Mouse (Mus musculus): Measurements from ENCODE around the gene Olfr770.
"Not testable (repeated sequence)": the region's sequence is repeated elsewhere in the genome, so short reads cannot be mapped to it uniquely, and the experiment has no call there.

- not testable (repeated sequence) for TF ChIP-seq POLR2A (IDR thresholded peaks at IDR 0.05; ENCODE audit: insufficient read length, low read depth); REST (IDR thresholded peaks at IDR 0.05; ENCODE audit: insufficient read depth, insufficient read length); USF1 (IDR thresholded peaks at IDR 0.05; ENCODE audit: low read depth); MYOG (IDR thresholded peaks at IDR 0.05; ENCODE audit: control insufficient read depth in 1 of 3, insufficient read depth in 1 of 3, insufficient read length in 2 of 3, low read depth in 2 of 3)
These were observed 39.0 kb upstream of the Olfr770 start, which contains the start of gene Olfr772 for GRCm38 (mm10) chr10:129177821-129178220.
